Mouse (Mus musculus): ENCODE results near the gene Fscn1. TPM values are rescaled to one million over a fixed set of nuclear protein-coding genes. Genes with fewer than 3 reads are reported as not detected.
A peak's percentile ranks its signal among the peaks of the same experiment; 100 is the strongest.

Gene Fscn1
- total and polyA plus RNA-seq, 2 experiments from 2014 or later = 457 to 558 TPM

DNA sequence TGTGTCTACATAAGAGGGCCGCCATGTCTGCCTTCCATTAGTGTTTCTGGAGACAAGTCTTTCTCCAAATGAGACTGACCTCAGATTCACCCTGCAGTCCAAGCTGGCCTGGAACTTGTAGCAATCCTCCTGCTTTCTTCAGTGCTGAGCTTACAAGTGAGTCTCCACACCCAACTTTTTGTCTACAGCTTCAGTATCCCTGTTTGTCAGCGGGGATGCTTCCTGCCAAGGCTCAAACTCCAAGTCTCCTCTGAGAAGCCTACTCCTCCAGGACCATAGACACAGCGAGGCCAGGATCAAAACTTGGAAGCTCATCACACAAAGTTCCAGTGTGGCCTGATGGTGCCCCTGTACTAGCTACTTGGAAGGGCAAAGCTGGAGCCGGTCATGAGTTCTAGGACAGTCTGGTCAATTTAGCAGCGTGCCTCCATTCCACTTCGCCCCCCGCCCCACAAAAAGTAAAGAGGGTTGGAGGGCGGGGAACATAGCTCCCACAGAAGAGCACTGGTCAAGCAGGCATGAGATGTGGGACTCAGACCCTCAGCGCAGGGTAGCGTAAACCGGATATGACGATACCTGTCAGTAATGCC, 32.7 kb upstream of the Fscn1 start:
- Histone ChIP-seq H3K27me3 (ENCODE audit: insufficient read depth, low read length) (no peaks in the 10 kb centered on the region), H3K9me3 (ENCODE audit: low read length) (no peaks in the 10 kb centered on the region), H3K36me3 (ENCODE audit: insufficient read depth) (no peaks in the 10 kb centered on the region), H3K4me1 (ENCODE audit: insufficient read depth) (0 out of 2 replicates have a peak, but pooled peaks cover 5% of the 10 kb centered on the region), H3K4me3 (ENCODE audit: low read depth, low read length) (no peak overlapping the region), H3K9ac (no peak overlapping the region), H3K27ac (ENCODE audit: low read depth, low read length) (no peak overlapping the region), H3K4me2 (ENCODE audit: low read depth) (no peak overlapping the region)
- no peak for TF ChIP-seq CTCF (IDR thresholded peaks at IDR 0.05; ENCODE audit: low read depth)
- DNase-seq (no peak), ATAC-seq (no peak)
- 93% methylated on average over 12 of the region's 12 CpGs for WGBS

DNA sequence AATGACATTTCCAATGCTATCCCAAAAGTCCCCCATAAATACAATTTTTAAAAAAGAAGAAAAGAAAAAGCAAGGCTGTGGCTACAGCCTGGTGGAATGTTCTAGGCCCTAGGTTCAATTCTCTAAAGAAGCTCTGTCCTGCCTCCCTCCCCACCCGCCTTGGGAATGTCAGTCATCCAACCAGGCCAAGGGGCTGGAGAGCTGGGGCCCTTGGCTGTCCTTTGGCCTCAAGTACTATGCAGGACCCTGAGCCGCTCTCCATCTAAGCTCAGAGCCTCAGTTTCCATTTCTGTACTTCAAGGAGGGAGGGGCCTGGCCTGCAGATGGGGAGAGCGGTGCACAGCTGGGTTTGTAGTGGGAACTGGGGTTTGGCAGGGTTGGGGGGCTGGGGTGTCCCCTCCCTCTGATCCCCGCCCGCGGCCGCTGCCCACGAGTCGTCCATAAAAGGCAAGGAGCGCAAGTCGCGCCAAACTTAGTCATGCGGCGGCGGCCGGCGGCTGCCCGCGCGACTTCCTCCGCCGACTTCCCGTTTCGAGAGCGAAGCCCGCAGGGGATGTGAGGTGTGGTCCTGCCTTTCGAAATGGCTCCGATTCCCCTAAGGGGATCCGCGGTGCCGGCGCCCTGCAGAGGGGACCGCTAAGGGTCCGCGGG, 31.3 kb upstream of the Fscn1 start:
- Histone ChIP-seq H3K4me1 (ENCODE audit: insufficient read depth) (0 out of 2 replicates have a peak, but pooled peaks cover 5% of the 10 kb centered on the region), H3K4me3 (ENCODE audit: low read depth, low read length) (peak overlapping the region; percentile 38), H3K27ac (ENCODE audit: low read depth, low read length) (no peak overlapping the region), H3K27me3 (ENCODE audit: insufficient read depth, low read length) (no peaks in the 10 kb centered on the region), H3K36me3 (ENCODE audit: insufficient read depth) (no peaks in the 10 kb centered on the region), H3K9ac (peak overlapping the region; percentile 45), H3K4me2 (ENCODE audit: low read depth) (peak overlapping the region; percentile 64), H3K9me3 (ENCODE audit: low read length) (no peaks in the 10 kb centered on the region)
- DNase-seq (peak; percentile 31), ATAC-seq (0 out of 2 replicates have a peak, but pooled peaks have one; percentile 25)
- WGBS = 5% methylated on average over 35 of the region's 35 CpGs
- TF ChIP-seq CTCF (IDR thresholded peaks at IDR 0.05; ENCODE audit: low read depth) = no peak

DNA sequence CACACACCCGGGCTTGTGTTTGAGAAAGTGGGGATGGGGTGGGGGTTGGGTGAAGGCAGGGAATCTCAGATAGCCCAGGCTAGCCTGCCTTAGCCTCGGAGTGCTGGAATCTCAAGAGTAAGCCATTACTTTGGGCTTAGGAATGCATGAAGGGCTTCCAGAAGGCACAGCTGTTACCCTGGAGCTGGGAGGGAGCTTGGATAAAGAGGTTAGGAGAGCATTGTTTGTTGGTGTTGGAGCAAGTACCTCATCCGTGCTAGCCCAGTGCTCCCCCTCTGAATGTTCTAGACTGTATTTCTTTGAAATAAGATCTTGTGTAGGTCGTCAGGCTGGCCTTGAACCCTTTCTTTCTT, 30.8 kb upstream of the Fscn1 start:
- Histone ChIP-seq H3K9ac (peak overlapping the region; percentile 45), H3K9me3 (ENCODE audit: low read length) (no peaks in the 10 kb centered on the region), H3K4me3 (ENCODE audit: low read depth, low read length) (peak overlapping the region; percentile 38), H3K4me2 (ENCODE audit: low read depth) (peak overlapping the region; percentile 64), H3K4me1 (ENCODE audit: insufficient read depth) (0 out of 2 replicates have a peak, but pooled peaks cover 5% of the 10 kb centered on the region), H3K36me3 (ENCODE audit: insufficient read depth) (no peaks in the 10 kb centered on the region), H3K27me3 (ENCODE audit: insufficient read depth, low read length) (no peaks in the 10 kb centered on the region), H3K27ac (ENCODE audit: low read depth, low read length) (no peak overlapping the region)
- no peak for TF ChIP-seq CTCF (IDR thresholded peaks at IDR 0.05; ENCODE audit: low read depth)
- WGBS = 11% methylated on average over 4 of the region's 4 CpGs
- ATAC-seq (no peak), DNase-seq (no peak)

DNA sequence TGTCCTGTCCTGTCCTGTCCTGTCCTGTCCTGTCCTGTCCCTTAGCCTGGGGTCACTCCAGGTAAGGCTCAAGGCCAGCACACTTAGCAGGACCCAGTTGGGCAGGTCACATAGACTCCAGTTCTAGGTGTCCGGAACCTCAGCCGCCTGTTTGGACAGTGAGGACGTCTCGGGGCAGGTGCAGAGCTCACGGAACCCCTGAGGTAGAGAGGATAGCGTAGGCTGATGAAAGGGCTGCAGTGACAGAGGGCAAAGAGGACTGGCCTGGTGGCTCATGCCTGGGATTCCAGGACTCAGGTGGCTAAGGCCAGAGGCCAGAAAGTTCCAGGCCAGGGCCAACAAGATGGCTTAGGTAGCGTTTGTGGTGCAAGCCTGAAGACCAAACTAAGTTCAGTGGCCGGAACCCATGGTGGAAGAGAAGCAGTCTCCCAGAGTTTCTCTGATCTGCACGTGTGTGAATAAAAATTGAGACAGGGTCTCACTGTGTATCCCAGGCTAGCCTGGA, 28.9 kb upstream of the Fscn1 start:
- WGBS = 88% methylated on average over 9 of the region's 9 CpGs

DNA sequence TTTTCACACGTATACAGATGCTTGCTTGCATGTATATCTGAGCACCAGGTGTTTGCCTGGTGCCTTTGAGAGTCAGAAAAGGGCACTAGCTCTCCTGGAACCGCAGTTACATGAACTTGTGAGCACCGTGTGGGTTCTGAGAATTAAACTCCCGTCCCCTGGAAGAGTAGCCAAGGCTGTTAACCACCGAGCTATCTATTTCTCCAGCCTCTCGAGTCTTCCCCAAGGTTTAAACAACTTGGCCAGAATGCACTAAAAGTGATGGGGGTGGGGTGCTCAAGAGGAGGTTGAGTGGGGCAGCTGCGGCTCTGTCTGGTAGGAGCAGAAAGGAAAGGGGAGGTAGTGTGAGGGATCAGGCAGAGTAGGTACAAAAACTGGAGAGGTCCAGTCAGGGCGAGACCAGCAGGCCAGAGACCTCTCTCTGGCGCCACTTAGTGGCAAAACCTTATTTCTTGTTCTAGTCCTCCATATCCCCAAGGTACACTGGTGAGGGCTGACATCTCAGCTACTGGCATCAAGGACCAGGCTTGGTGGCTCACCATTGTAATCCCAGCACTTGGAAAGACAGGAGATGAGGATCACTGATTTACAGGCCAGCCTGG, 28.0 kb upstream of the Fscn1 start:
- Histone ChIP-seq H3K27ac (ENCODE audit: low read depth, low read length) (no peak overlapping the region), H3K4me3 (ENCODE audit: low read depth, low read length) (no peak overlapping the region), H3K9me3 (ENCODE audit: low read length) (no peaks in the 10 kb centered on the region), H3K27me3 (ENCODE audit: insufficient read depth, low read length) (no peaks in the 10 kb centered on the region), H3K4me2 (ENCODE audit: low read depth) (no peak overlapping the region), H3K9ac (no peak overlapping the region), H3K36me3 (ENCODE audit: insufficient read depth) (no peaks in the 10 kb centered on the region), H3K4me1 (ENCODE audit: insufficient read depth) (0 out of 2 replicates have a peak, but pooled peaks cover 5% of the 10 kb centered on the region)
- DNase-seq (peak; percentile 33), ATAC-seq (peak; percentile 10; the same call in 1 of the 2 replicates)
- TF ChIP-seq CTCF (IDR thresholded peaks at IDR 0.05; ENCODE audit: low read depth) = peak; percentile 45
- WGBS = 25% methylated on average over 9 of the region's 9 CpGs

More for the DNA sequence above, 28.9 kb upstream of the Fscn1 start:
- no peaks in the 10 kb centered on the region for H3K27me3 ChIP-seq (ENCODE audit: insufficient read depth, low read length)
- H3K36me3 ChIP-seq (ENCODE audit: insufficient read depth) = no peaks in the 10 kb centered on the region
- H3K9me3 ChIP-seq (ENCODE audit: low read length) = no peaks in the 10 kb centered on the region
- 0 out of 2 replicates have a peak, but pooled peaks cover 5% of the 10 kb centered on the region for H3K4me1 ChIP-seq (ENCODE audit: insufficient read depth)
- no peak overlapping the region for H3K9ac ChIP-seq
- H3K4me3 ChIP-seq (ENCODE audit: low read depth, low read length) = no peak overlapping the region
- DNase-seq = no peak
- ATAC-seq = no peak
- no peak overlapping the region for H3K4me2 ChIP-seq (ENCODE audit: low read depth)
- H3K27ac ChIP-seq (ENCODE audit: low read depth, low read length) = no peak overlapping the region
- no peak for TF ChIP-seq CTCF (IDR thresholded peaks at IDR 0.05; ENCODE audit: low read depth)

DNA sequence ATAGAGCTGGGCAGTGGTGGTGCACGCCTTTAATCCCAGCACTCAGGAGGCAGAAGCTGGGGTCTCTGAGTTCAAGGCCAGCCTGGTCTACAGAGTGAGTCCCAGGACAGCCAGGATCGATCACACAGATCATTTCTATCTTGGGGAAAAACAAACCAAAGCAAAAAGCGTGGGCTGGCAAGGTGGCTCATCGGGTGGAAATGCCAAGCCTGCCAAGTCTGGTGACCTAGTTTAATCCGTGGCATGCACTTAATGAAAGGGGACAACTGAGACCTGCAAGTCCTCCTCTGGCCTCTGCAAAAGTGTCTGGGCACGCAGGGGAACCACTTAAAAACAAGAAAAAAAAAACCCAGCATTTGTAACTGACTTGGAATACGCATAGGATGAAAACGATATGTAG, 27.4 kb upstream of the Fscn1 start:
- 0 out of 2 replicates have a peak, but pooled peaks cover 5% of the 10 kb centered on the region for H3K4me1 ChIP-seq (ENCODE audit: insufficient read depth)
- H3K9me3 ChIP-seq (ENCODE audit: low read length) = no peaks in the 10 kb centered on the region
- H3K36me3 ChIP-seq (ENCODE audit: insufficient read depth) = no peaks in the 10 kb centered on the region
- DNase-seq = no peak
- ATAC-seq = no peak
- no peaks in the 10 kb centered on the region for H3K27me3 ChIP-seq (ENCODE audit: insufficient read depth, low read length)
- H3K4me3 ChIP-seq (ENCODE audit: low read depth, low read length) = no peak overlapping the region
- 63% methylated on average over 8 of the region's 8 CpGs for WGBS
- no peak overlapping the region for H3K27ac ChIP-seq (ENCODE audit: low read depth, low read length)
- H3K9ac ChIP-seq = no peak overlapping the region
- TF ChIP-seq CTCF (IDR thresholded peaks at IDR 0.05; ENCODE audit: low read depth) = no peak
- H3K4me2 ChIP-seq (ENCODE audit: low read depth) = no peak overlapping the region
